Mouse (Mus musculus): ENCODE results near the gene Kat8.
A peak's percentile ranks its signal among the peaks of the same experiment; 100 is the strongest.
"Not testable (repeated sequence)": the region's sequence is repeated elsewhere in the genome, so short reads cannot be mapped to it uniquely, and the experiment has no call there.

Gene Kat8

DNA sequence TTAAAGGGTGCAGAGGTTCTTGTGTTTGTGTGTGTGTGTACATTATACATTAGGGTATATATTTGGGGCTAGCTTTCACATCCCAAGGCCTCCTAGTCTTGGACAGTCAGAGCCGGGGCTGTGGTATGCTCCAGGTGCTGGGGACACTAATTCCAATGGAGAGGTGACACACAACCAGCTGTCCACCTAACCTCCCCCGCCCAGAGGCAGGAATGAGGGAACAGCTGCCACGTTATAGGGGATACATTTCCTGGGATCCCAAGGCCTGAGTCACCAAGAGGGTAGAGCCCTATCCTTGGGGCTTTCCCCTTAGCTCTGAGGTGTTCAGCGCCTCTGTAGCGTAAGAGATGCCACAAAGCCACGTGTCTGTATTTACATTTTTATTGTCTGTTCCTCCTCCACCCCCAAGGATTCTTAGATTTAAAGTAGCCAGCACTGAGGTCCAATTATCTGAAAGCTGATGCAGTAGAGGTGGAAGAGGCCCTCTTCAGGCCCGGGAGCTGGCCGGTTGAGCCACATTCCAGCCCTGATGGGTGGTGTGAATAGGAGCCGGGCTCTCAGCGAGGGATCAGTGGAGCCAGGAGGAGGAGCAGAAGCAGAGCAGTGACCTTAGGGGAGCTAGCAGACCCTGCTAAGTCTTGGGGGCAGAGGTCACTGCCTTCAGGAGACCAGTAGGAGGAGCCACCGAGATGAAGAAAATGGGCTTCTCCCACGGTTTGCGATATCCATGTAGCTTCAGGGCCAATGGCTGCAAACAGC, 20.1 kb downstream of the Kat8 start:
- DNase-seq = no peak

DNA sequence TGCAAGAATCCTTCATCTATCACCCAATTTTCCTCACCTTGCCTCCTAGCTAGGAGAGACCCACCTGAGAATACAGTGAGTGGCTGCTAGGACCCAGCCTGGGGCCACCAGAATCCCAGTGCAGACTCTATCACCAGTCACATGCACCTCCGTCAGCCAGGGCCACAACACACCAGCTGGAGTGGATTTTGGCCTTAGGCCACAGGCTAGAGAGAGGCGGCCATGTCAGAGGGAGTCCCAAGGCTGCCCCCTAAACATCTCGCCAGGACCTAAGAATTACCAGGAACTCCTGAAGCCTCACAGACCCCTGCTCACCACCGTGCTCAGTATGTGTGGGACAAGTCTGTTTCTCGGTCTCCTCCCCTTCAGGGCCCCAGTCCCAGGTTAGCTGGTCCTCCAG, 21.8 kb downstream of the Kat8 start:
- DNase-seq = no peak

DNA sequence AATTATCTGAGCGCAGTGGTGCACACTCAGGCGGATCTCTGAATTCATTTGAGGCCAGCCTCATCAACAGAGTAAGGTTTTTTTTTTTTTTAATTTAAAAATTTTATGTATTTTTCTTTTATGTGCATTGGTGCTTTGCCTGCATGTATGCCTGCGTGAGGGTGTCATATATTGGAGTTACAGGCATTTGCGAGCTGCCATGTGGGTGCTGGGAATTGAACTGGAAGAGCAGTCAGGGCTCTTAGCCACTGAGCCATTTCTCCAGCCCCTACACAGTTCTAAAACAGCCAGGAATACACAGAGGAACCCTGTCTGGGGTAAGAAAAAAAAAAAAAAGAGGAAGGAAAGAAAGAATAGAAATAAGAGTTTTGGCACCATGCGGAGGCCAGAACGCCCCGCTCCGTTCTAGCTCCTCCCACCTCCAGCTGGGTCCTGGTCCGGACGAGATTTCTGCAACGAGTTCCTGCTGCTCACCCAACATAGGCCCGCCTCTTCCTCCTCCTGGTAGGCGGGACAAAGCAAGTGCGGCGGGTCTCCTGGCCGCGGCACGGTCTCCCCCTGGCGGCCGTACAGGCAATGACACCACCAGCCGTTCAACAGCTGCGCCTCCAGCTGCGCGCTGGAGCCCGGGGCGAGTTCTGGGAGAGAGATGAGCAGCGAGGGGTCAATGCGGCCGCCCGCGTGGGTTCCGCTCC, 22.9 kb downstream of the Kat8 start:
- DNase-seq = peak; percentile 94

GRCm38 (mm10) chr7:127935748-127936159, 23.4 kb downstream of the Kat8 start:
- DNase-seq = no peak

DNA sequence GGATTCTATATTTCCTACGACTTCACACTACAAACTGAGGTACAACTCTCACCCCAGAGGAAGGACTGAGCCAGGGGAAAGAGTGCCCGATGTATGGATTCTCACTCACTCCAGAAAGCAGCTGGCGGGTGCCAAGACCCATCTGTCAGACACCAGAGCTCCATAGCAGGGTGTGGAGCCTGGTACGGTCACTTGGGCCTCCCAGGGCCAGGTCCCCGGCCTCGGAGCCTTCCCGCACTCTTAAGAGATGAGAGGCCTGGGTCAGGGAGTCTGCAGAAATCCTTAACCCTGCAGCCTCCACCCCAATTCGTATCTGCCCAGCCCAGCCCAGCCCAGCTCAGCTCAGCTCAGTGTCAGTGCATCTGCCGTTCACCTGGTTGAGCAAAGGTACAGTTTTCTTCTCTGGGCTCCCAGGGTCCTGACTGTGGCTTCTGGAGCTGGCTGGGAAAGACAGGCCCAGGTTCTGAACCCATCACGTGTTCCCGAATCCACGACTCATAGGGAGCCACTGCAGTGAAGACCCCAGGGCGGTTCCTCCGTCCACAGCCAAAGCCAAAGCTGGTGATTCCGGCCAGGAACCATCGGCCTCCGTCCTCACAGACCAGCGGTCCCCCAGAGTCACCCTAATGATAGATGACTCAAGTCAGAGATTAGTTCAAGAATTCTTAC, 24.0 kb downstream of the Kat8 start:
- DNase-seq = peak in 1 of 2 experiments; percentile 27

- not testable (repeated sequence) for DNase-seq
Observed at GRCm38 (mm10) chr7:127942097-127942496, 29.8 kb downstream of the Kat8 start.

DNA sequence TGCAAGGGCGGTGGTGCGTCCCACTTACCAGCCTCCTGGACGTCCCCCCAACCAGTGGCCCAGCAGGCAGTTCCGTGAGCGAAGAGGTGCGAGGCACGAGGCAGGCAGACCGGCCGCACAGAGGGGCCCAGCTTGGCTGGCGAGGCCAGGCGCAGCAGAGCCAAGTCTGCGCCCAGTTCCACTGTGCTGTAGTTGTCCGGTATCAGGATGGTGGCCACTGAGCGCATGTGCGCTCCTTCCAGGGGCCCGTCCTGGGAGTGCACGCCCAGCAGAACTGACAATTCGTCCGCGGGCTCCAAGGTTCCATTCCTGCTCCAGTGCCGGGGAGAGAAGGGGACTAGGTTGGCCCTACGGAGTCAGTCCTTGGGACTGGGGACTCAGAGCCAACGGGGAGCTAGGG, 32.3 kb downstream of the Kat8 start:
- DNase-seq = no peak

GRCm38 (mm10) chr7:127946470-127947023, 34.2 kb downstream of the Kat8 start, which contains the start of gene Prss36:
TSS of gene Prss36 (minus strand) at chr7:127946725.
- DNase-seq = no peak

GRCm38 (mm10) chr7:127952864-127953581, 40.7 kb downstream of the Kat8 start:
- DNase-seq = no peak

DNA sequence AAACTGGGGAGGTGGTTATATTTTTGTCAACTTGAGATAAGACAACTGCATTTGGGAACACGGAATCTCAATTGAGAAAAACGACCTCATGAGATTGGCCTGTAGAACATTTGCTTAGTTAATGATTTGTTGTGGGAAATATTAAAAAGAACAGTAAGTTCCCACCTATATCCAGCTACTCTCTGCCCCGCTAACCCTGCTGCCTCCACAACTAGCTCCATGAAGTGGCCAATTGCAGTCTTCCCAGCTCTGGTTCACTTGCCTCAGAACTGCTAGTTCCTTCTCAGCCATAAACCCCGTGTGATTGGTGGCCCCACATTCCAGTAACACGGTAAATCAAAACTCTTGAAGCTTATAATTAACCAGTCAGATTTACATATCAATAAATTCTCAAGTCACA, 47.0 kb downstream of the Kat8 start:
- no peak for DNase-seq

GRCm38 (mm10) chr7:127966371-127966918, 54.1 kb downstream of the Kat8 start:
- peak in 1 of 2 experiments; percentile 15 for DNase-seq

- DNase-seq = peak; percentile 95 to 97
Observed at GRCm38 (mm10) chr7:127967004-127967921, 54.9 kb downstream of the Kat8 start, which contains the start of gene Fus. TSS of gene Fus (plus strand) at chr7:127967457.

GRCm38 (mm10) chr7:127967922-127968828, 55.9 kb downstream of the Kat8 start:
- peak; percentile 61 to 70 for DNase-seq

- no peak for DNase-seq
Observed at GRCm38 (mm10) chr7:127974413-127974930, 62.2 kb downstream of the Kat8 start.

Measured in cerebellum, postnatal 36 days (tissue).